Mouse (Mus musculus): ENCODE data around the gene Ate1.

DNA sequence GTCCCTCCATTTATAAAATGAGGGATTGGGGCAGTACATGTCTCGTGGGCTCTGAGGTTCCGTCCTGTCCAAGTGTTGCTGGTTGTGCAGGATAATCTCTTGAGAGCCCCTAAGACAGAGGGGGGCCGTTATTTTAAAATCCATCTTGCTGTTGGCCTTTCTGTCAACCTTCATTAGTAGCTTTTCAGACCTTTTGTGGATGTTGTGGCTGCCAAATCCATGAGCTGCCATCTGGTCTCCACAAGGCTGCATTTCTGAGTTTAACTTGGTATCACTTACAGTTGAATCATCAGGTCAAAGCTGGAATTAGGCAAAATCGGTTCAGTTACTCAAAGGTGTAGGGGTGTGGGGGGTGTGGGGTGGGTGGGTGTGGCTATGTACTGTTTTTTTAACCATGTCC lies 33.2 kb upstream of the Ate1 start:
- TF ChIP-seq CTCF (IDR thresholded peaks at IDR 0.05; ENCODE audit: low read depth) (no peak), EP300 (IDR thresholded peaks at IDR 0.05; ENCODE audit: low read depth) (no peak)
